Mouse (Mus musculus): ENCODE measurements around the gene Glmp. TPM values are rescaled to one million over a fixed set of nuclear protein-coding genes. Genes with fewer than 3 reads are reported as not detected.

Glmp gene
- total and polyA plus RNA-seq, 3 experiments: 42.7 to 163 (median 75.6) TPM

GRCm38 (mm10) chr3:88334902-88335435 is 10.1 kb downstream of the Glmp start:
- Histone ChIP-seq H3K27ac (ENCODE audit: insufficient read depth, low read depth) (peak overlapping the region; percentile 33; the same call in 1 of the 2 replicates), H3K27me3 (replicated peaks) (no peaks in the 10 kb centered on the region), H3K36me3 (replicated peaks in 1 of 2; ENCODE audit: control insufficient read depth in 1 of 2, insufficient read depth in 1 of 2, low read length in 1 of 2) (peaks cover 6 to 35% of the 10 kb centered on the region in 2 experiments), H3K79me2 (replicated peaks; ENCODE audit: control insufficient read depth, extremely low read depth, insufficient read depth, poor library complexity, severe bottlenecking) (peaks cover 33% of the 10 kb centered on the region), H3K4me3 (replicated peaks in 1 of 3; ENCODE audit: low read depth in 2 of 3, low read length in 2 of 3, poor library complexity in 1 of 3) (peak overlapping the region; percentile 64 to 82 (median 81)), H3K4me2 (ENCODE audit: insufficient read depth, low read depth, poor library complexity, severe bottlenecking) (peak overlapping the region; percentile 93), H3K4me1 (ENCODE audit: control insufficient read depth in 1 of 2, insufficient read depth in 2 of 2) (peaks cover 18 to 36% of the 10 kb centered on the region in 2 experiments), H3K9ac (ENCODE audit: insufficient read depth, low read depth) (peak overlapping the region; percentile 59), H3K9me3 (replicated peaks; ENCODE audit: low read length) (no peaks in the 10 kb centered on the region)
- peak; percentile 46 for DNase-seq (ENCODE audit: extremely low read depth)
- dilution Hi-C loops (cut with MboI; ENCODE audit: extremely low pct_ligation_motif_present, extremely low pct_unique_long_range_greater_than_20kb, low sequenced_read_pairs) (no loop called here), in situ Hi-C loops (cut with MboI; ENCODE audit: low pct_ligation_motif_present, low pct_unique_long_range_greater_than_20kb, low sequenced_read_pairs) (loop anchor here (5.0 kb wide), 1 partner anchor 38 kb away; the partner anchor contains the start of genes Cct3 and Tsacc)
- TF ChIP-seq IRF4 (IDR thresholded peaks at IDR 0.05; ENCODE audit: low read depth, low read length) (peak; percentile 62; the same call in 1 of the 2 replicates), POLR2AphosphoS2 (IDR thresholded peaks at IDR 0.05; ENCODE audit: low read depth, low read length) (no peak), UBTF (IDR thresholded peaks at IDR 0.05; ENCODE audit: low read depth, low read length) (no peak), RCOR1 (conservative IDR thresholded peaks at IDR 0.05; ENCODE audit: low read depth, low read length) (no peak), ELF1 (IDR thresholded peaks at IDR 0.05; ENCODE audit: low read depth, low read length) (no peak), BHLHE40 (IDR thresholded peaks at IDR 0.05; ENCODE audit: low read depth, low read length) (no peak), TBP (conservative IDR thresholded peaks at IDR 0.05; ENCODE audit: low read depth, low read length) (peak; percentile 60; the same call in 1 of the 2 replicates), ETS1 (conservative IDR thresholded peaks at IDR 0.05; ENCODE audit: low read depth, low read length) (no peak), SIN3A (IDR thresholded peaks at IDR 0.05; ENCODE audit: low read length) (peak; percentile 13; the same call in 1 of the 2 replicates), TCF12 (IDR thresholded peaks at IDR 0.05; ENCODE audit: low read depth, low read length) (no peak), USF2 (conservative IDR thresholded peaks at IDR 0.05; ENCODE audit: low read depth, low read length) (no peak), CHD1 (IDR thresholded peaks at IDR 0.05; ENCODE audit: low read depth, low read length) (no peak; the same call in 1 of the 2 replicates), MAX (IDR thresholded peaks at IDR 0.05; ENCODE audit: low read length) (peak; percentile 1; the same call in 1 of the 2 replicates), MYC (IDR thresholded peaks at IDR 0.05; ENCODE audit: low read depth, low read length) (no peak), SMC3 (IDR thresholded peaks at IDR 0.05; ENCODE audit: low read depth, low read length) (no peak), EP300 (IDR thresholded peaks at IDR 0.05; ENCODE audit: low read length) (peak; percentile 61), RAD21 (IDR thresholded peaks at IDR 0.05; ENCODE audit: low read depth, low read length) (no peak), ZMIZ1 (IDR thresholded peaks at IDR 0.05; ENCODE audit: low read depth, low read length) (no peak), JUND (conservative IDR thresholded peaks at IDR 0.05; ENCODE audit: low read depth, low read length) (0 out of 2 replicates have a peak, but pooled peaks have one; percentile 20)

GRCm38 (mm10) chr3:88335436-88336053 is 10.7 kb downstream of the Glmp start:
- in situ Hi-C loops (cut with MboI; ENCODE audit: low pct_ligation_motif_present, low pct_unique_long_range_greater_than_20kb, low sequenced_read_pairs): no loop called here
- Histone ChIP-seq H3K36me3 (replicated peaks in 1 of 2; ENCODE audit: control insufficient read depth in 1 of 2, insufficient read depth in 1 of 2, low read length in 1 of 2) (peaks cover 4 to 31% of the 10 kb centered on the region in 2 experiments), H3K4me3 (replicated peaks in 1 of 3; ENCODE audit: low read depth in 2 of 3, low read length in 2 of 3, poor library complexity in 1 of 3) (peak overlapping the region; percentile 64 to 82 (median 81)), H3K4me2 (ENCODE audit: insufficient read depth, low read depth, poor library complexity, severe bottlenecking) (peak overlapping the region; percentile 93), H3K79me2 (replicated peaks; ENCODE audit: control insufficient read depth, extremely low read depth, insufficient read depth, poor library complexity, severe bottlenecking) (peaks cover 36% of the 10 kb centered on the region), H3K27me3 (replicated peaks) (no peaks in the 10 kb centered on the region), H3K27ac (ENCODE audit: insufficient read depth, low read depth) (peak overlapping the region; percentile 79), H3K9ac (ENCODE audit: insufficient read depth, low read depth) (peak overlapping the region; percentile 59), H3K9me3 (replicated peaks; ENCODE audit: low read length) (no peaks in the 10 kb centered on the region), H3K4me1 (ENCODE audit: control insufficient read depth in 1 of 2, insufficient read depth in 2 of 2) (peaks cover 18 to 36% of the 10 kb centered on the region in 2 experiments)
- peak; percentile 39 for DNase-seq (ENCODE audit: extremely low read depth)
- dilution Hi-C loops (cut with MboI; ENCODE audit: extremely low pct_ligation_motif_present, extremely low pct_unique_long_range_greater_than_20kb, low sequenced_read_pairs): no loop called here
- no peak for TF ChIP-seq SMC3 (IDR thresholded peaks at IDR 0.05; ENCODE audit: low read depth, low read length)
- no peak for TF ChIP-seq GABPA (IDR thresholded peaks at IDR 0.05; ENCODE audit: insufficient replicate concordance, low read depth, low read length)
- no peak for TF ChIP-seq PAX5 (IDR thresholded peaks at IDR 0.05; ENCODE audit: low read length)
- 0 out of 2 replicates have a peak, but pooled peaks have one; percentile 28 for TF ChIP-seq RCOR1 (conservative IDR thresholded peaks at IDR 0.05; ENCODE audit: low read depth, low read length)
- TF ChIP-seq JUN (IDR thresholded peaks at IDR 0.05; ENCODE audit: insufficient read depth, low read depth, low read length): no peak
- TF ChIP-seq NRF1 (IDR thresholded peaks at IDR 0.05; ENCODE audit: low read depth, low read length): no peak
- TF ChIP-seq MEF2A (IDR thresholded peaks at IDR 0.05; ENCODE audit: borderline replicate concordance, low read depth, low read length): no peak
- TF ChIP-seq UBTF (IDR thresholded peaks at IDR 0.05; ENCODE audit: low read depth, low read length): peak; percentile 43; the same call in 1 of the 2 replicates
- TF ChIP-seq ZC3H11A (IDR thresholded peaks at IDR 0.05; ENCODE audit: low read depth, low read length): no peak
- 0 out of 2 replicates have a peak, but pooled peaks have one; percentile 54 for TF ChIP-seq MAFK (IDR thresholded peaks at IDR 0.05; ENCODE audit: insufficient replicate concordance, low read length)
- TF ChIP-seq IRF4 (IDR thresholded peaks at IDR 0.05; ENCODE audit: low read depth, low read length): peak; percentile 19; the same call in 1 of the 2 replicates
- TF ChIP-seq BHLHE40 (IDR thresholded peaks at IDR 0.05; ENCODE audit: low read depth, low read length): peak; percentile 3; the same call in 1 of the 2 replicates
- no peak for TF ChIP-seq CHD2 (IDR thresholded peaks at IDR 0.05; ENCODE audit: low read length)
- peak; percentile 60 for TF ChIP-seq MAX (IDR thresholded peaks at IDR 0.05; ENCODE audit: low read length)
- TF ChIP-seq KAT2A (IDR thresholded peaks at IDR 0.05; ENCODE audit: insufficient replicate concordance, low read length): no peak
- no peak for TF ChIP-seq NELFE (IDR thresholded peaks at IDR 0.05; ENCODE audit: low read depth, low read length)
- no peak for TF ChIP-seq ELF1 (IDR thresholded peaks at IDR 0.05; ENCODE audit: low read depth, low read length)
